Mouse (Mus musculus): ENCODE results near the gene Col2a1. TPM values are rescaled to one million over a fixed set of nuclear protein-coding genes. Genes with fewer than 3 reads are reported as not detected.

Gene Col2a1
- polyA plus RNA-seq, 1 experiment from 2014 or later: 377 TPM

- no peak overlapping the region for H3K9ac ChIP-seq
- H3K27ac ChIP-seq: no peak overlapping the region
- no peak overlapping the region for H3K4me3 ChIP-seq
- 83% methylated on average over 12 of the region's 12 CpGs for WGBS
- H3K4me1 ChIP-seq: no peaks in the 10 kb centered on the region
- no peak for ATAC-seq (ENCODE audit: insufficient number of reproducible peaks, insufficient read depth, low FRiP score, low TSS enrichment)
- no peaks in the 10 kb centered on the region for H3K9me3 ChIP-seq
- H3K36me3 ChIP-seq: no peaks in the 10 kb centered on the region
- no peak overlapping the region for H3K4me2 ChIP-seq (replicated peaks)
- no peaks in the 10 kb centered on the region for H3K27me3 ChIP-seq
These were observed 72.1 kb downstream of the Col2a1 start for GRCm38 (mm10) chr15:97932441-97932840.

GRCm38 (mm10) chr15:97929259-97929824, 75.2 kb downstream of the Col2a1 start:
- H3K4me2 ChIP-seq (replicated peaks): no peak overlapping the region
- H3K9me3 ChIP-seq: no peaks in the 10 kb centered on the region
- no peaks in the 10 kb centered on the region for H3K27me3 ChIP-seq
- ATAC-seq (ENCODE audit: insufficient number of reproducible peaks, insufficient read depth, low FRiP score, low TSS enrichment): no peak
- WGBS: 68% methylated on average over 13 of the region's 13 CpGs
- no peak overlapping the region for H3K27ac ChIP-seq
- H3K4me3 ChIP-seq: no peak overlapping the region
- H3K9ac ChIP-seq: no peak overlapping the region
- H3K4me1 ChIP-seq: no peaks in the 10 kb centered on the region
- no peaks in the 10 kb centered on the region for H3K36me3 ChIP-seq

DNA sequence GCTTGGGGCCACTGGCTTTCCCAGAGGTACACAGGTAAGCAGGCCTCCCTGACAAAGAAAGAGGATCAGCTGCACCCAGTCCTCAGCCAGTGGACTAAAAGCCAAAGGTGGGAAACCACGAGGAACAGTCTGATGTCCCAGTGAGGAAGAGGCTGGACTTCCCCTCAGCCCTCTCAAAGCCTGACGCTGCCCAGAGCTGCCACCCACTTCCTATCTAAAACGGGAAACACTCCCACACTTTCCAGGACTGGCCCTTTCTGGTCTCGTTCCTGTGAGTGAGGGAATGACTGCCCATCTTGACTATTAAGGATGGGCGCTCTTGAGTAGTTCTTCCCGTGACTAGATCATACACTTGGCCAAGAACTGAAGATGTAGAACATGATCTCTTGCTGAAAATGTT, 76.7 kb downstream of the Col2a1 start:
- Histone ChIP-seq H3K4me3 (no peak overlapping the region), H3K27ac (no peak overlapping the region), H3K9me3 (no peaks in the 10 kb centered on the region), H3K36me3 (no peaks in the 10 kb centered on the region), H3K4me2 (replicated peaks) (no peak overlapping the region), H3K4me1 (no peaks in the 10 kb centered on the region), H3K27me3 (no peaks in the 10 kb centered on the region), H3K9ac (no peak overlapping the region)
- WGBS: 77% methylated on average over 6 of the region's 6 CpGs
- no peak for ATAC-seq (ENCODE audit: insufficient number of reproducible peaks, insufficient read depth, low FRiP score, low TSS enrichment)

GRCm38 (mm10) chr15:97927018-97927417, 77.5 kb downstream of the Col2a1 start:
- WGBS: 59% methylated on average over 4 of the region's 4 CpGs
- Histone ChIP-seq H3K36me3 (no peaks in the 10 kb centered on the region), H3K27me3 (no peaks in the 10 kb centered on the region), H3K4me3 (no peak overlapping the region), H3K27ac (no peak overlapping the region), H3K9me3 (no peaks in the 10 kb centered on the region), H3K4me1 (no peaks in the 10 kb centered on the region), H3K4me2 (replicated peaks) (no peak overlapping the region), H3K9ac (no peak overlapping the region)
- ATAC-seq (ENCODE audit: insufficient number of reproducible peaks, insufficient read depth, low FRiP score, low TSS enrichment): no peak

Other genes starting within 250 kb of the Col2a1 start
- 10.5 and 10.8 TPM in 2 replicates for gene Rapgef3, start 236.7 kb downstream of the Col2a1 start, polyA plus RNA-seq (2016; fragmentation: Nextera tagmentation; extraction: Ambion mirVana)
- gene Slc48a1, start 226.2 kb downstream of the Col2a1 start, polyA plus RNA-seq (2016; fragmentation: Nextera tagmentation; extraction: Ambion mirVana): 29.4 and 32.6 TPM in 2 replicates
- gene Hdac7, start 160.2 kb downstream of the Col2a1 start, polyA plus RNA-seq (2016; fragmentation: Nextera tagmentation; extraction: Ambion mirVana): 33.5 and 38.8 TPM in 2 replicates
- gene Vdr, start 94.1 kb downstream of the Col2a1 start, polyA plus RNA-seq (2016; fragmentation: Nextera tagmentation; extraction: Ambion mirVana): 0.60 and 0.97 TPM in 2 replicates
- 35.9 and 37.6 TPM in 2 replicates for gene Tmem106c, start 40.5 kb downstream of the Col2a1 start, polyA plus RNA-seq (2016; fragmentation: Nextera tagmentation; extraction: Ambion mirVana)
- gene Pfkm, start 87.9 kb upstream of the Col2a1 start, polyA plus RNA-seq (2016; fragmentation: Nextera tagmentation; extraction: Ambion mirVana): 49.6 and 50.5 TPM in 2 replicates
- 41.8 and 45.6 TPM in 2 replicates for gene Senp1, start 89.0 kb upstream of the Col2a1 start, polyA plus RNA-seq (2016; fragmentation: Nextera tagmentation; extraction: Ambion mirVana)
- 46.4 and 47.2 TPM in 2 replicates for gene Asb8, start 160.9 kb upstream of the Col2a1 start, polyA plus RNA-seq (2016; fragmentation: Nextera tagmentation; extraction: Ambion mirVana)
- gene Ccdc184, start 162.5 kb upstream of the Col2a1 start, polyA plus RNA-seq (2016; fragmentation: Nextera tagmentation; extraction: Ambion mirVana): 2.0 and 2.4 TPM in 2 replicates
- not detected in 2 replicates for gene Olfr288, start 190.8 kb upstream of the Col2a1 start, polyA plus RNA-seq (2016; fragmentation: Nextera tagmentation; extraction: Ambion mirVana)
- not detected in 2 replicates for gene Gm44579, start 216.3 kb upstream of the Col2a1 start, polyA plus RNA-seq (2016; fragmentation: Nextera tagmentation; extraction: Ambion mirVana)
- gene Olfr287, start 216.4 kb upstream of the Col2a1 start, polyA plus RNA-seq (2016; fragmentation: Nextera tagmentation; extraction: Ambion mirVana): not detected in 2 replicates
- not detected in 2 replicates for gene Olfr286, start 229.8 kb upstream of the Col2a1 start, polyA plus RNA-seq (2016; fragmentation: Nextera tagmentation; extraction: Ambion mirVana)

Measured in embryonic facial prominence, embryonic 12.5 days (tissue).